Mouse (Mus musculus) neural tube, embryonic 13.5 days (tissue): ENCODE measurements around the gene Runx2. TPM values are rescaled to one million over a fixed set of nuclear protein-coding genes. Genes with fewer than 3 reads are reported as not detected.

Experiments
- ATAC-seq: fragments of 200-750 bp; cut with Nextera tagmentation; 2 replicates; pipeline ENCODE4 v1.8.0; 2017; ENCODE audit warnings: low read depth, mild to moderate bottlenecking, moderate TSS enrichment, moderate library complexity
- H3K27ac ChIP-seq: fragments of 300-500 bp; sonication (generic); replicated peaks from 2 replicates; pipeline ENCODE4 v1.5.1; 2015; ENCODE audit warnings: moderate library complexity, mild to moderate bottlenecking, inconsistent platforms
- H3K27me3 ChIP-seq: fragments of 300-500 bp; sonication (generic); 2 replicates; pipeline ENCODE4 v1.6.1; 2015; ENCODE audit warnings: mild to moderate bottlenecking, inconsistent platforms
- H3K36me3 ChIP-seq: fragments of 300-500 bp; sonication (generic); 2 replicates; pipeline ENCODE4 v1.6.1; 2015; ENCODE audit warnings: mild to moderate bottlenecking, inconsistent platforms
- H3K4me1 ChIP-seq: fragments of 300-500 bp; sonication (generic); replicated peaks from 2 replicates; pipeline ENCODE4 v1.6.1; 2015; ENCODE audit warnings: inconsistent platforms
- H3K4me2 ChIP-seq: fragments of 300-500 bp; sonication (generic); 2 replicates; pipeline ENCODE4 v1.6.1; 2015; ENCODE audit warnings: inconsistent platforms, mild to moderate bottlenecking, moderate library complexity
- H3K4me3 ChIP-seq: fragments of 300-500 bp; sonication (generic); 2 replicates; pipeline ENCODE4 v1.5.1; 2015; ENCODE audit warnings: mild to moderate bottlenecking, inconsistent platforms
- H3K9ac ChIP-seq: fragments of 300-500 bp; sonication (generic); 2 replicates; pipeline ENCODE4 v1.6.1; 2015; ENCODE audit warnings: moderate library complexity, mild to moderate bottlenecking, inconsistent platforms
- H3K9me3 ChIP-seq: fragments of 300-500 bp; sonication (generic); 2 replicates; pipeline ENCODE4 v1.6.1; 2016; ENCODE audit warnings: inconsistent platforms
- WGBS: fragments of 180-500 bp; shearing (Covaris S2); methylation state at CpG from one replicate; pipeline ENCODE4 v1.1.7; 2015; 5-methylcytosine and 5-hydroxymethylcytosine counted together
- polyA plus RNA-seq: library from polyadenylated mRNA; unstranded; fragments of >200 nt; fragmentation: Nextera tagmentation; extraction: Ambion mirVana; gene quantifications from 2 replicates; pipeline ENCODE4 v1.2.1, GENCODE M21; 2015

The Runx2 gene
- polyA plus RNA-seq, 1 experiment from 2014 or later, result 0.59 TPM

DNA sequence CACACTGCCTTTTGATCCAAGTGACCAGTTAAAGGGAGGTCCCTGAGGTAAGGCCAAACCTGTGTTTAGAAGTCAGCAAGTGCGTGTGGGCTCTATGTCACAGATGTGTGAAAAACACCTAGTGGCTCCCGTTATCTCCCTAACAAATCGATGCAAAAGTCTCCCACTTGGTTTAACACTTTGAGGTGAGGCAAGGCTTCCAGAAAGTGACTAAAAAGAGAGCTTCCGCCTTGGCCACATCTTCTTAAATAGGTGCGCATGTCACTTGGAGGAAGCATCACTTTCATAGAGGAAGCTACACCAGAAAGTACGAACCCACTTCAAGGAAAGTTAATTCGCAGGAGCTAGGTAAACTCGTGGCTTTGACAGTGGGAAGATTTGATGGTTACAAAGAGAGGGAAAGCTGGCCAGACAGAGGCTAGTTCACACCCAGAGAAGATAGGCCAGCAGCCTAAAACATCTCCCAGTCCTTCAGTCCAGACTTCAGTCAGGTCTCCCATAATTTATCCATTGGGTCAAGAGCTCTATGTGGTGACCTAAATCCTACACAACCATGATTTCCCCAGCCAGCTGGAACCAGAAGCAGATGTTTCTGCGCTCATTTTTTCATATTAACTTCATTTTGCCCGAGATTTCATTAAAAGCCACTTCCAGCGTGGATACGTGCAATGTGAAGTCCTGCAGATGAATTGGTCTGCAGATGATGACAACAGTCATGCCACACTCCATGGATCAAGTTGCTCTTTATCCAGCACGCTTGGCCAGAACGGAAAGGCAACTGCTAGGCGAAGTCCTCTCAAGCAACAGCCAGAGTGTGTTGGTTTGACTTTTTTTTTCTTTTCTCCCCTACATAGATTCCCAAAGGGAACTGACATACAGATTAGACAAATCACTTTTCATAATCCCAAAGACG lies 257.1 kb downstream of the Runx2 start:
- H3K36me3 ChIP-seq, result no peaks in the 10 kb centered on the region
- H3K9ac ChIP-seq, result no peak overlapping the region
- no peak for ATAC-seq
- H3K4me3 ChIP-seq, result no peak overlapping the region
- WGBS, result 90% methylated on average over 16 of the region's 16 CpGs
- H3K9me3 ChIP-seq, result no peaks in the 10 kb centered on the region
- H3K27ac ChIP-seq, result no peak overlapping the region
- H3K4me2 ChIP-seq, result no peak overlapping the region
- no peaks in the 10 kb centered on the region for H3K27me3 ChIP-seq
- 0 out of 2 replicates have a peak, but pooled peaks cover 5% of the 10 kb centered on the region for H3K4me1 ChIP-seq

GRCm38 (mm10) chr17:44554941-44555340 lies 259.7 kb downstream of the Runx2 start:
- H3K27ac ChIP-seq, result no peak overlapping the region
- ATAC-seq, result no peak
- no peaks in the 10 kb centered on the region for H3K36me3 ChIP-seq
- H3K27me3 ChIP-seq, result no peaks in the 10 kb centered on the region
- WGBS, result 88% methylated on average over 4 of the region's 4 CpGs
- H3K4me2 ChIP-seq, result no peak overlapping the region
- no peak overlapping the region for H3K4me3 ChIP-seq
- H3K9ac ChIP-seq, result no peak overlapping the region
- H3K9me3 ChIP-seq, result no peaks in the 10 kb centered on the region
- 0 out of 2 replicates have a peak, but pooled peaks cover under 1% of the 10 kb centered on the region for H3K4me1 ChIP-seq

DNA sequence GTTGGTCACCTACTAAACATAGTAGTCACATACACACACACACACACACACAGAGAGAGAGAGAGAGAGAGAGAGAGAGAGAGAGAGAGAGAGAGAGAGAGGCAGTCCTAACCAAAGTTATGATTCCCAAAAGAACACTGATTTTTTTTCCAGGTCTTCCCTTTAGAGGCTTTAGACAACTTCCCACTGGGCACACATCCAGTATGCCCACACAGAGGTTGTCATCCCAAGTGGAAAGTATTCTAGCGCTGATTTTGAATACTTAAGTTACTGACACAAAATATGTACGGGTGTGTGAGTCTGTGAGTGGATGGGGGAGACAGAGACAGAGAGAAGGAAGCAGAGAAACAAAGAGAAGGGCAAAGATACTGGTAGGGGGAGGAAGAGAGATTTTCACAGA lies 265.0 kb downstream of the Runx2 start:
- Histone ChIP-seq H3K9me3 (no peaks in the 10 kb centered on the region), H3K9ac (no peak overlapping the region), H3K4me2 (no peak overlapping the region), H3K4me3 (no peak overlapping the region), H3K4me1 (no peaks in the 10 kb centered on the region), H3K36me3 (no peaks in the 10 kb centered on the region), H3K27ac (no peak overlapping the region), H3K27me3 (no peaks in the 10 kb centered on the region)
- WGBS, result 78% methylated on average over 2 of the region's 2 CpGs
- no peak for ATAC-seq

DNA sequence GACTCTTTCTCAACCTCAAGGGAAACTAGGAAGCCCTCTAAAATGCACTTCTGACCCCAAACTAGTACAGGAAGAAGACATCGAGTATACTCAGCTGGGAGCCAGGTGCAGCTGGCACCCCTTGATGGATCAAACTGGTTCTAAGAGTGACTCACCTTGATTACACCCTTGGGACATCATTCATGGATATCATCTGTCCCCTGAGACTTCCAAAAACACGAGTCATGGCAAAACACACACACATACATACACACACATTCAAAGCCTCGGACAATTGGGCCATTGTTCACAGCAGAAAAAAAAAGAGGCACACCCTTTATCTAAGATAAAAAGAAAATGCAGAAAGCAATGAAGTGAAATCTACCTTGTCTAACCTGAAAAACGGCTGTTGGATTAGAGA lies 266.7 kb downstream of the Runx2 start:
- H3K36me3 ChIP-seq, result no peaks in the 10 kb centered on the region
- no peak overlapping the region for H3K4me3 ChIP-seq
- H3K27ac ChIP-seq, result no peak overlapping the region
- no peaks in the 10 kb centered on the region for H3K9me3 ChIP-seq
- no peak overlapping the region for H3K4me2 ChIP-seq
- ATAC-seq, result no peak
- 72% methylated on average over 4 of the region's 4 CpGs for WGBS
- no peak overlapping the region for H3K9ac ChIP-seq
- H3K27me3 ChIP-seq, result no peaks in the 10 kb centered on the region
- no peaks in the 10 kb centered on the region for H3K4me1 ChIP-seq

DNA sequence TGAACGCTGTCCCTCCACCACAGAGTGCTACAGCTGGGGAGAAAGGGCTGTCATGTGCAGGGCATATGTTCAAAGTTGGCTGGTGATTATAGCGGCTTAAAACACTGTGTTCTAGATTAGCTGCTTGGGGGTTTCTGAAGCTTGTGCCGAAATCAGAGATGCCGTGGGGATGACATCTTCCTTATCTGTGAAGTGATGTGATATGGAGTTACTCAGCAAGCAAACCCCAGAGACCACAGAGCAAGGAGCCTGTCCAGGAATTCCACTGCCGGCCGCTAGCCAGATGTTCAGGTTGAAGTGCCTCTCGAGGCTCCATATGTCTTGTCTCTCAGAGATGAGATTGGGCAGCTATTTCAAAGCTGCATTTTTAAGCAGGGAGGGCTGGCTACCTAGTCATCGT lies 267.8 kb downstream of the Runx2 start:
- Histone ChIP-seq H3K4me1 (no peaks in the 10 kb centered on the region), H3K9ac (no peak overlapping the region), H3K9me3 (no peaks in the 10 kb centered on the region), H3K27ac (no peak overlapping the region), H3K4me3 (no peak overlapping the region), H3K27me3 (no peaks in the 10 kb centered on the region), H3K4me2 (no peak overlapping the region), H3K36me3 (no peaks in the 10 kb centered on the region)
- 72% methylated on average over 8 of the region's 8 CpGs for WGBS
- ATAC-seq, result no peak

GRCm38 (mm10) chr17:44545141-44545813 lies 269.3 kb downstream of the Runx2 start:
- Histone ChIP-seq H3K9ac (no peak overlapping the region), H3K4me3 (no peak overlapping the region), H3K4me2 (no peak overlapping the region), H3K27me3 (no peaks in the 10 kb centered on the region), H3K9me3 (no peaks in the 10 kb centered on the region), H3K27ac (no peak overlapping the region), H3K36me3 (no peaks in the 10 kb centered on the region), H3K4me1 (no peaks in the 10 kb centered on the region)
- WGBS, result 60% methylated on average over 14 of the region's 14 CpGs
- no peak for ATAC-seq

DNA sequence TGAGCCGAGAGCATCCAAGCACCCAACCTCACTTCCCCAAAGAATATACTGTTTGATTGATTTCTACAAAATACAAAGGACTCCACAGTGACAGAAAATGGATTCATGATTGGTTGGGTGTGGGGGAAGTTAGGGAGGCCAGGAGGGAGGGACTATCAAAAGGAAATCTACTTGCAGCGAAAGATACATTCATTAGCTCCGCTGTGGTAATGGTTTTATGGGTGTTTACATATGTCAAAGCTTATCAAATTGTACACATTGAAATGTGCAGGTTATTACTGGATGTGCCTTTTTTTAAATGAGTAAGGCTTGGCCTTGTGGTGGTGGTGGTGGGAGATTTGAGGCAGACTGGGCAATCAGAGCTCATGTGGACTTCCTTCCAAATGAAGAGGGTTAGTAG lies 271.9 kb downstream of the Runx2 start:
- no peak for ATAC-seq
- 86% methylated on average over 3 of the region's 3 CpGs for WGBS

GRCm38 (mm10) chr17:44540699-44541098 lies 273.9 kb downstream of the Runx2 start:
- Histone ChIP-seq H3K9ac (no peak overlapping the region), H3K4me2 (no peak overlapping the region), H3K4me3 (no peak overlapping the region), H3K4me1 (no peaks in the 10 kb centered on the region), H3K27me3 (no peaks in the 10 kb centered on the region), H3K36me3 (no peaks in the 10 kb centered on the region), H3K27ac (no peak overlapping the region), H3K9me3 (no peaks in the 10 kb centered on the region)
- 58% methylated on average over 5 of the region's 5 CpGs for WGBS
- ATAC-seq, result no peak

More for the DNA sequence above, 271.9 kb downstream of the Runx2 start:
- Histone ChIP-seq H3K9me3 (no peaks in the 10 kb centered on the region), H3K27me3 (no peaks in the 10 kb centered on the region), H3K27ac (no peak overlapping the region), H3K36me3 (no peaks in the 10 kb centered on the region), H3K4me3 (no peak overlapping the region), H3K4me2 (no peak overlapping the region), H3K9ac (no peak overlapping the region), H3K4me1 (no peaks in the 10 kb centered on the region)

GRCm38 (mm10) chr17:44538921-44539320 lies 275.7 kb downstream of the Runx2 start:
- no peaks in the 10 kb centered on the region for H3K27me3 ChIP-seq
- WGBS, result 75% methylated on average over 11 of the region's 11 CpGs
- H3K36me3 ChIP-seq, result no peaks in the 10 kb centered on the region
- ATAC-seq, result no peak
- no peaks in the 10 kb centered on the region for H3K9me3 ChIP-seq
- H3K4me1 ChIP-seq, result no peaks in the 10 kb centered on the region
- no peak overlapping the region for H3K4me3 ChIP-seq
- no peak overlapping the region for H3K9ac ChIP-seq
- no peak overlapping the region for H3K4me2 ChIP-seq
- no peak overlapping the region for H3K27ac ChIP-seq

DNA sequence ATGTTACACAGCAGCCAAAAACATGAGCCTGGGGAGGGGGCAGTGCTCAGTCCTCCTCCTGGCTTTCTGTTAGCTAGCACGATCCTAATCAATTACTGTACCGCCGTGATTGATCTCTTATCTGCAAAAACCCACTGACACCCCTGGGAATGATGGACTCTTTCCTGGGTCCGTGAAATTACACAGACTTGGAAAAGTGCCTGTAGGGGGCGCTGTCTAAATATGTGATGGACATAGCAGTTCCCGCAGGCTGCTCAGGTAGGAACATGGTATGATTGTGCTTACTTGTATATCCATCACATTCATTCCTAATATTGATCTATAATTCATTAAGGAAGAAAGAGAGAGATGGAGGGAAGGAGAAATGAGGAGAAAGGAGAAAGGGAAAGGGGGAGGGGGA lies 284.6 kb downstream of the Runx2 start:
- H3K4me3 ChIP-seq, result no peak overlapping the region
- no peaks in the 10 kb centered on the region for H3K4me1 ChIP-seq
- no peaks in the 10 kb centered on the region for H3K9me3 ChIP-seq
- H3K36me3 ChIP-seq, result no peaks in the 10 kb centered on the region
- no peak for ATAC-seq
- H3K27me3 ChIP-seq, result no peaks in the 10 kb centered on the region
- WGBS, result 77% methylated on average over 6 of the region's 6 CpGs
- no peak overlapping the region for H3K27ac ChIP-seq
- H3K4me2 ChIP-seq, result no peak overlapping the region
- no peak overlapping the region for H3K9ac ChIP-seq

- Histone ChIP-seq H3K36me3 (no peaks in the 10 kb centered on the region), H3K9ac (no peak overlapping the region), H3K4me3 (no peak overlapping the region), H3K4me2 (no peak overlapping the region), H3K27me3 (no peaks in the 10 kb centered on the region), H3K9me3 (no peaks in the 10 kb centered on the region), H3K27ac (no peak overlapping the region), H3K4me1 (no peaks in the 10 kb centered on the region)
- 51% methylated on average over 4 of the region's 4 CpGs for WGBS
- ATAC-seq, result no peak
Observed at GRCm38 (mm10) chr17:44528617-44529016, 286.0 kb downstream of the Runx2 start.

- Histone ChIP-seq H3K27me3 (no peaks in the 10 kb centered on the region), H3K9ac (no peak overlapping the region), H3K36me3 (no peaks in the 10 kb centered on the region), H3K9me3 (no peaks in the 10 kb centered on the region), H3K4me3 (no peak overlapping the region), H3K27ac (no peak overlapping the region), H3K4me2 (no peak overlapping the region), H3K4me1 (no peaks in the 10 kb centered on the region)
- WGBS, result 86% methylated on average over 1 of the region's 1 CpGs
- no peak for ATAC-seq
Observed at GRCm38 (mm10) chr17:44524146-44524545, 290.5 kb downstream of the Runx2 start.
